Mouse (Mus musculus) limb, embryonic 11.5 days (tissue): Measurements from ENCODE around the gene Mpzl1. TPM values are rescaled to one million over a fixed set of nuclear protein-coding genes. Genes with fewer than 3 reads are reported as not detected.

ENCODE experiments used
- ATAC-seq: fragments of 200-750 bp; cut with Nextera tagmentation; 2 replicates; pipeline ENCODE4 v1.8.0; 2017; ENCODE audit warnings: low read depth; ENCODE audit not compliant: insufficient number of reproducible peaks, low FRiP score, low TSS enrichment
- DNase-seq: peaks from one replicate; pipeline ENCODE4 v3.0.0-alpha.2; 2015; ENCODE audit warnings: low spot score
- H3K27ac ChIP-seq: fragments of 300-500 bp; sonication (generic); replicated peaks from 2 replicates; pipeline ENCODE4 v1.5.1; 2014; ENCODE audit warnings: low read depth, mild to moderate bottlenecking, low read length
- H3K27me3 ChIP-seq: fragments of 300-500 bp; sonication (generic); 2 replicates; pipeline ENCODE4 v1.6.1; 2014; ENCODE audit warnings: mild to moderate bottlenecking, low read length, mixed read lengths; ENCODE audit not compliant: control insufficient read depth, insufficient read depth
- H3K36me3 ChIP-seq: fragments of 300-500 bp; sonication (generic); 2 replicates; pipeline ENCODE4 v1.6.1; 2014; ENCODE audit warnings: mild to moderate bottlenecking, low read length, moderate library complexity, mixed read lengths; ENCODE audit not compliant: control insufficient read depth, insufficient read depth
- H3K4me1 ChIP-seq: fragments of 300-500 bp; sonication (generic); 2 replicates; pipeline ENCODE4 v1.6.1; 2014; ENCODE audit warnings: low read length, mixed read lengths; ENCODE audit not compliant: control insufficient read depth, insufficient read depth
- H3K4me2 ChIP-seq: fragments of 300-500 bp; sonication (generic); 2 replicates; pipeline ENCODE4 v1.6.1; 2014; ENCODE audit warnings: low read depth, mild to moderate bottlenecking, moderate library complexity; ENCODE audit not compliant: severe bottlenecking
- H3K4me3 ChIP-seq: fragments of 300-500 bp; sonication (generic); 2 replicates; pipeline ENCODE4 v1.5.1; 2014; ENCODE audit warnings: low read depth, low read length
- H3K9ac ChIP-seq: fragments of 300-500 bp; sonication (generic); 2 replicates; pipeline ENCODE4 v1.6.1; 2014; ENCODE audit warnings: mild to moderate bottlenecking, low read length
- H3K9me3 ChIP-seq: fragments of 300-500 bp; sonication (generic); 2 replicates; pipeline ENCODE4 v1.6.1; 2016; ENCODE audit warnings: low read length; ENCODE audit not compliant: control insufficient read depth
- WGBS: fragments of 180-500 bp; shearing (Covaris S2); extraction: QIAGEN DNeasy Blood & Tissue Kit; methylation state at CpG from one replicate; pipeline ENCODE4 v1.1.7; 2014; 5-methylcytosine and 5-hydroxymethylcytosine counted together
- polyA plus RNA-seq: library from polyadenylated mRNA; unstranded; fragments of >200 nt; fragmentation: Nextera tagmentation; extraction: Ambion mirVana; gene quantifications from 2 replicates; pipeline ENCODE4 v1.2.1, GENCODE M21; 2014

The Mpzl1 gene
- polyA plus RNA-seq, 1 experiment from 2014 or later: 167 TPM

- WGBS: 90% methylated on average over 9 of the region's 9 CpGs
- Histone ChIP-seq H3K27ac (no peak overlapping the region), H3K4me1 (no peaks in the 10 kb centered on the region)
Observed at GRCm38 (mm10) chr1:165675167-165675566, 40.8 kb upstream of the Mpzl1 start.

GRCm38 (mm10) chr1:165672355-165672754 is 38.0 kb upstream of the Mpzl1 start:
- no peak overlapping the region for H3K4me3 ChIP-seq
- no peaks in the 10 kb centered on the region for H3K9me3 ChIP-seq
- ATAC-seq (no peak), DNase-seq (no peak)
- H3K36me3 ChIP-seq: no peaks in the 10 kb centered on the region
- 77% methylated on average over 9 of the region's 9 CpGs for WGBS
- H3K4me1 ChIP-seq: no peaks in the 10 kb centered on the region
- no peak overlapping the region for H3K27ac ChIP-seq
- no peak overlapping the region for H3K4me2 ChIP-seq
- H3K9ac ChIP-seq: no peak overlapping the region
- no peaks in the 10 kb centered on the region for H3K27me3 ChIP-seq

More at GRCm38 (mm10) chr1:165675167-165675566, 40.8 kb upstream of the Mpzl1 start:
- H3K4me3 ChIP-seq: no peak overlapping the region
- DNase-seq (no peak), ATAC-seq (no peak)
- no peaks in the 10 kb centered on the region for H3K9me3 ChIP-seq
- no peaks in the 10 kb centered on the region for H3K27me3 ChIP-seq
- H3K36me3 ChIP-seq: no peaks in the 10 kb centered on the region
- H3K4me2 ChIP-seq: no peak overlapping the region
- H3K9ac ChIP-seq: no peak overlapping the region

GRCm38 (mm10) chr1:165670056-165670455 is 35.7 kb upstream of the Mpzl1 start:
- WGBS: 75% methylated on average over 6 of the region's 6 CpGs
- Histone ChIP-seq H3K4me3 (no peak overlapping the region), H3K4me1 (no peaks in the 10 kb centered on the region)

GRCm38 (mm10) chr1:165668904-165669303 is 34.6 kb upstream of the Mpzl1 start:
- DNase-seq (no peak), ATAC-seq (no peak)
- H3K4me2 ChIP-seq: no peak overlapping the region
- H3K9me3 ChIP-seq: no peaks in the 10 kb centered on the region
- no peaks in the 10 kb centered on the region for H3K36me3 ChIP-seq
- H3K4me3 ChIP-seq: no peak overlapping the region
- no peaks in the 10 kb centered on the region for H3K27me3 ChIP-seq
- no peak overlapping the region for H3K9ac ChIP-seq
- 74% methylated on average over 4 of the region's 4 CpGs for WGBS
- no peak overlapping the region for H3K27ac ChIP-seq
- H3K4me1 ChIP-seq: no peaks in the 10 kb centered on the region

More at GRCm38 (mm10) chr1:165670056-165670455, 35.7 kb upstream of the Mpzl1 start:
- no peak overlapping the region for H3K9ac ChIP-seq
- H3K27ac ChIP-seq: no peak overlapping the region
- H3K9me3 ChIP-seq: no peaks in the 10 kb centered on the region
- H3K27me3 ChIP-seq: no peaks in the 10 kb centered on the region
- H3K4me2 ChIP-seq: no peak overlapping the region
- H3K36me3 ChIP-seq: no peaks in the 10 kb centered on the region
- DNase-seq: no peak
- no peak for ATAC-seq

GRCm38 (mm10) chr1:165667380-165667779 is 33.0 kb upstream of the Mpzl1 start:
- Histone ChIP-seq H3K36me3 (no peaks in the 10 kb centered on the region), H3K27me3 (no peaks in the 10 kb centered on the region), H3K9me3 (no peaks in the 10 kb centered on the region), H3K4me2 (no peak overlapping the region), H3K4me1 (peaks cover 5% of the 10 kb centered on the region; the same call in 1 of the 2 replicates), H3K27ac (no peak overlapping the region), H3K4me3 (no peak overlapping the region), H3K9ac (no peak overlapping the region)
- 34% methylated on average over 13 of the region's 13 CpGs for WGBS
- ATAC-seq (no peak), DNase-seq (no peak)

- DNase-seq (no peak), ATAC-seq (no peak)
- no peak overlapping the region for H3K4me3 ChIP-seq
- no peak overlapping the region for H3K27ac ChIP-seq
- no peaks in the 10 kb centered on the region for H3K36me3 ChIP-seq
- no peaks in the 10 kb centered on the region for H3K9me3 ChIP-seq
- H3K9ac ChIP-seq: no peak overlapping the region
- H3K4me2 ChIP-seq: no peak overlapping the region
- 95% methylated on average over 6 of the region's 6 CpGs for WGBS
- peaks cover 5% of the 10 kb centered on the region; the same call in 1 of the 2 replicates for H3K4me1 ChIP-seq
- H3K27me3 ChIP-seq: no peaks in the 10 kb centered on the region
Observed at GRCm38 (mm10) chr1:165666944-165667343, 32.6 kb upstream of the Mpzl1 start.

- Histone ChIP-seq H3K4me2 (no peak overlapping the region), H3K9ac (no peak overlapping the region), H3K9me3 (no peaks in the 10 kb centered on the region), H3K27me3 (no peaks in the 10 kb centered on the region), H3K4me3 (no peak overlapping the region), H3K27ac (no peak overlapping the region), H3K36me3 (no peaks in the 10 kb centered on the region), H3K4me1 (peaks cover 5% of the 10 kb centered on the region; the same call in 1 of the 2 replicates)
- WGBS: 79% methylated on average over 5 of the region's 5 CpGs
- DNase-seq: no peak
- ATAC-seq: no peak
Observed at GRCm38 (mm10) chr1:165665758-165666157, 31.4 kb upstream of the Mpzl1 start.

- peaks cover 5% of the 10 kb centered on the region; the same call in 1 of the 2 replicates for H3K4me1 ChIP-seq
- no peak for DNase-seq
Observed at GRCm38 (mm10) chr1:165663277-165663676, 28.9 kb upstream of the Mpzl1 start.

More at GRCm38 (mm10) chr1:165663277-165663676, 28.9 kb upstream of the Mpzl1 start:
- 0 out of 2 replicates have a peak overlapping the region, but pooled peaks have one; percentile 12 for H3K9ac ChIP-seq
- 77% methylated on average over 16 of the region's 16 CpGs for WGBS
- H3K4me3 ChIP-seq: no peak overlapping the region
- H3K9me3 ChIP-seq: no peaks in the 10 kb centered on the region
- no peaks in the 10 kb centered on the region for H3K36me3 ChIP-seq
- H3K27ac ChIP-seq: no peak overlapping the region; the same call in 1 of the 2 replicates
- no peak for ATAC-seq
- no peaks in the 10 kb centered on the region for H3K27me3 ChIP-seq
- no peak overlapping the region for H3K4me2 ChIP-seq
